Mouse (Mus musculus) heart, embryonic 13.5 days (tissue): ENCODE data around the gene Galnt17. TPM values are rescaled to one million over a fixed set of nuclear protein-coding genes. Genes with fewer than 3 reads are reported as not detected.

Experiments
- ATAC-seq: fragments of 200-750 bp; cut with Nextera tagmentation; 2 replicates; pipeline ENCODE4 v1.8.0; 2017; ENCODE audit warnings: moderate TSS enrichment; ENCODE audit not compliant: insufficient number of reproducible peaks, low FRiP score, low TSS enrichment; ENCODE audit errors: extremely low read depth
- H3K27ac ChIP-seq: fragments of 300-500 bp; sonication (generic); replicated peaks from 2 replicates; pipeline ENCODE4 v1.5.1; 2015; ENCODE audit warnings: moderate library complexity, mild to moderate bottlenecking, inconsistent platforms
- H3K27me3 ChIP-seq: fragments of 300-500 bp; sonication (generic); replicated peaks from 2 replicates; pipeline ENCODE4 v1.6.1; 2015; ENCODE audit warnings: mild to moderate bottlenecking, inconsistent platforms
- H3K36me3 ChIP-seq: fragments of 300-500 bp; sonication (generic); 2 replicates; pipeline ENCODE4 v1.6.1; 2015; ENCODE audit warnings: mild to moderate bottlenecking, inconsistent platforms
- H3K4me1 ChIP-seq: fragments of 300-500 bp; sonication (generic); 2 replicates; pipeline ENCODE4 v1.6.1; 2015; ENCODE audit warnings: inconsistent platforms
- H3K4me2 ChIP-seq: fragments of 300-500 bp; sonication (generic); 2 replicates; pipeline ENCODE4 v1.6.1; 2015; ENCODE audit warnings: inconsistent platforms, mild to moderate bottlenecking, moderate library complexity
- H3K4me3 ChIP-seq: fragments of 300-500 bp; sonication (generic); 2 replicates; pipeline ENCODE4 v1.5.1; 2015; ENCODE audit warnings: moderate library complexity, mild to moderate bottlenecking, inconsistent platforms
- H3K9ac ChIP-seq: fragments of 300-500 bp; sonication (generic); 2 replicates; pipeline ENCODE4 v1.6.1; 2015; ENCODE audit warnings: inconsistent platforms, mild to moderate bottlenecking, moderate library complexity
- H3K9me3 ChIP-seq: fragments of 300-500 bp; sonication (generic); 2 replicates; pipeline ENCODE4 v1.6.1; 2016; ENCODE audit warnings: inconsistent platforms
- WGBS: fragments of 180-500 bp; shearing (Covaris S2); methylation state at CpG from one replicate; pipeline ENCODE4 v1.1.7; 2015; ENCODE audit warnings: mixed read lengths; 5-methylcytosine and 5-hydroxymethylcytosine counted together
- polyA plus RNA-seq: library from polyadenylated mRNA; unstranded; fragments of >200 nt; fragmentation: Nextera tagmentation; extraction: Ambion mirVana; gene quantifications from 2 replicates; pipeline ENCODE4 v1.2.1, GENCODE M21; 2015

Galnt17 gene
- polyA plus RNA-seq, 1 experiment from 2014 or later = 1.0 TPM

GRCm38 (mm10) chr5:131241689-131242088 lies 66.6 kb downstream of the Galnt17 start:
- H3K4me2 ChIP-seq = no peak overlapping the region
- peaks cover 14% of the 10 kb centered on the region for H3K4me1 ChIP-seq
- H3K27me3 ChIP-seq = no peaks in the 10 kb centered on the region
- H3K9ac ChIP-seq = no peak overlapping the region
- no peaks in the 10 kb centered on the region for H3K36me3 ChIP-seq
- no peak for ATAC-seq
- H3K4me3 ChIP-seq = no peak overlapping the region
- 54% methylated on average over 4 of the region's 4 CpGs for WGBS
- no peak overlapping the region for H3K27ac ChIP-seq
- no peaks in the 10 kb centered on the region for H3K9me3 ChIP-seq

- WGBS = 88% methylated on average over 3 of the region's 3 CpGs
Measured at GRCm38 (mm10) chr5:131239813-131240212, 68.5 kb downstream of the Galnt17 start.

GRCm38 (mm10) chr5:131236906-131237305 lies 71.4 kb downstream of the Galnt17 start:
- WGBS = 82% methylated on average over 8 of the region's 8 CpGs

More at GRCm38 (mm10) chr5:131239813-131240212, 68.5 kb downstream of the Galnt17 start:
- Histone ChIP-seq H3K4me1 (peaks cover 8% of the 10 kb centered on the region), H3K36me3 (no peaks in the 10 kb centered on the region), H3K9ac (no peak overlapping the region), H3K4me3 (no peak overlapping the region), H3K27ac (no peak overlapping the region), H3K9me3 (no peaks in the 10 kb centered on the region), H3K27me3 (no peaks in the 10 kb centered on the region), H3K4me2 (no peak overlapping the region)
- no peak for ATAC-seq

GRCm38 (mm10) chr5:131233828-131234227 lies 74.5 kb downstream of the Galnt17 start:
- ATAC-seq = no peak
- WGBS = 77% methylated on average over 8 of the region's 8 CpGs
- Histone ChIP-seq H3K9me3 (no peaks in the 10 kb centered on the region), H3K4me3 (no peak overlapping the region), H3K9ac (no peak overlapping the region), H3K27me3 (no peaks in the 10 kb centered on the region), H3K36me3 (no peaks in the 10 kb centered on the region), H3K4me1 (peaks cover 28% of the 10 kb centered on the region), H3K27ac (no peak overlapping the region), H3K4me2 (no peak overlapping the region)

More at GRCm38 (mm10) chr5:131236906-131237305, 71.4 kb downstream of the Galnt17 start:
- Histone ChIP-seq H3K27me3 (no peaks in the 10 kb centered on the region), H3K9ac (no peak overlapping the region), H3K27ac (no peak overlapping the region), H3K4me2 (no peak overlapping the region), H3K36me3 (no peaks in the 10 kb centered on the region), H3K4me1 (peaks cover 3% of the 10 kb centered on the region), H3K9me3 (no peaks in the 10 kb centered on the region), H3K4me3 (no peak overlapping the region)
- ATAC-seq = no peak

GRCm38 (mm10) chr5:131231060-131231459 lies 77.2 kb downstream of the Galnt17 start:
- peak overlapping the region; percentile 18; the same call in 1 of the 2 replicates for H3K4me2 ChIP-seq
- peak overlapping the region; percentile 85 for H3K27ac ChIP-seq

GRCm38 (mm10) chr5:131229744-131230143 lies 78.6 kb downstream of the Galnt17 start:
- H3K27me3 ChIP-seq = no peaks in the 10 kb centered on the region
- ATAC-seq = no peak
- no peak overlapping the region for H3K4me3 ChIP-seq
- H3K9ac ChIP-seq = no peak overlapping the region; the same call in 1 of the 2 replicates
- H3K4me2 ChIP-seq = no peak overlapping the region
- no peaks in the 10 kb centered on the region for H3K36me3 ChIP-seq
- H3K9me3 ChIP-seq = no peaks in the 10 kb centered on the region
- H3K27ac ChIP-seq = peak overlapping the region; percentile 85
- whole genome bisulfite sequencing = 55% methylated on average over 10 of the region's 10 CpGs
- H3K4me1 ChIP-seq = peaks cover 34% of the 10 kb centered on the region

More at GRCm38 (mm10) chr5:131231060-131231459, 77.2 kb downstream of the Galnt17 start:
- ATAC-seq = no peak
- Histone ChIP-seq H3K36me3 (no peaks in the 10 kb centered on the region), H3K9ac (no peak overlapping the region; the same call in 1 of the 2 replicates), H3K27me3 (no peaks in the 10 kb centered on the region), H3K4me1 (peaks cover 34% of the 10 kb centered on the region), H3K4me3 (no peak overlapping the region), H3K9me3 (no peaks in the 10 kb centered on the region)
- 39% methylated on average over 11 of the region's 11 CpGs for WGBS

- H3K9ac ChIP-seq = no peak overlapping the region
- WGBS = 56% methylated on average over 1 of the region's 1 CpGs
- H3K27ac ChIP-seq = no peak overlapping the region
- no peaks in the 10 kb centered on the region for H3K9me3 ChIP-seq
- no peak for ATAC-seq
- H3K36me3 ChIP-seq = no peaks in the 10 kb centered on the region
- H3K4me3 ChIP-seq = no peak overlapping the region
- H3K27me3 ChIP-seq = no peaks in the 10 kb centered on the region
- H3K4me1 ChIP-seq = peaks cover 3% of the 10 kb centered on the region
- H3K4me2 ChIP-seq = no peak overlapping the region
Measured at GRCm38 (mm10) chr5:131223416-131223815, 84.9 kb downstream of the Galnt17 start.

GRCm38 (mm10) chr5:131222498-131223244 lies 85.6 kb downstream of the Galnt17 start:
- Histone ChIP-seq H3K4me2 (no peak overlapping the region), H3K27ac (no peak overlapping the region), H3K9ac (no peak overlapping the region), H3K27me3 (no peaks in the 10 kb centered on the region), H3K36me3 (no peaks in the 10 kb centered on the region), H3K4me3 (no peak overlapping the region), H3K9me3 (peaks cover under 1% of the 10 kb centered on the region; the same call in 1 of the 2 replicates), H3K4me1 (no peaks in the 10 kb centered on the region)
- WGBS = 77% methylated on average over 10 of the region's 10 CpGs
- no peak for ATAC-seq

- H3K4me2 ChIP-seq = no peak overlapping the region
- H3K4me3 ChIP-seq = no peak overlapping the region
- no peak overlapping the region for H3K27ac ChIP-seq
- no peak overlapping the region for H3K9ac ChIP-seq
- no peaks in the 10 kb centered on the region for H3K36me3 ChIP-seq
- H3K27me3 ChIP-seq = no peaks in the 10 kb centered on the region
- H3K9me3 ChIP-seq = peaks cover 4% of the 10 kb centered on the region; the same call in 1 of the 2 replicates
- no peak for ATAC-seq
- WGBS = 77% methylated on average over 3 of the region's 3 CpGs
- no peaks in the 10 kb centered on the region for H3K4me1 ChIP-seq
Measured at GRCm38 (mm10) chr5:131218221-131218620, 90.1 kb downstream of the Galnt17 start.

- 79% methylated on average over 3 of the region's 3 CpGs for WGBS
- Histone ChIP-seq H3K4me1 (no peaks in the 10 kb centered on the region), H3K27ac (no peak overlapping the region), H3K27me3 (no peaks in the 10 kb centered on the region), H3K9me3 (no peaks in the 10 kb centered on the region), H3K36me3 (no peaks in the 10 kb centered on the region), H3K4me2 (no peak overlapping the region), H3K4me3 (no peak overlapping the region), H3K9ac (no peak overlapping the region)
- ATAC-seq = no peak
Measured at GRCm38 (mm10) chr5:131211618-131212017, 96.7 kb downstream of the Galnt17 start.

- Histone ChIP-seq H3K27ac (no peak overlapping the region), H3K9ac (no peak overlapping the region), H3K4me3 (no peak overlapping the region), H3K4me1 (no peaks in the 10 kb centered on the region), H3K9me3 (no peaks in the 10 kb centered on the region), H3K4me2 (no peak overlapping the region), H3K27me3 (no peaks in the 10 kb centered on the region), H3K36me3 (no peaks in the 10 kb centered on the region)
- WGBS = 64% methylated on average over 2 of the region's 2 CpGs
- ATAC-seq = no peak
Measured at GRCm38 (mm10) chr5:131201146-131201545, 107.2 kb downstream of the Galnt17 start.

- no peak overlapping the region for H3K27ac ChIP-seq
- WGBS = 65% methylated on average over 3 of the region's 3 CpGs
- no peak overlapping the region for H3K4me2 ChIP-seq
- H3K4me3 ChIP-seq = no peak overlapping the region
- no peaks in the 10 kb centered on the region for H3K4me1 ChIP-seq
- H3K9me3 ChIP-seq = no peaks in the 10 kb centered on the region
- no peak overlapping the region for H3K9ac ChIP-seq
- H3K36me3 ChIP-seq = no peaks in the 10 kb centered on the region
- H3K27me3 ChIP-seq = no peaks in the 10 kb centered on the region
- no peak for ATAC-seq
Measured at GRCm38 (mm10) chr5:131192311-131192710, 116.0 kb downstream of the Galnt17 start.
